Mouse (Mus musculus) megakaryocyte, embryonic 14.5 days (primary cell): Measurements from ENCODE around the gene Kctd20.

Experiments
- FLI1 ChIP-seq: IDR thresholded peaks from 2 replicates; pipeline ENCODE4 v1.6.1; 2012; ENCODE audit warnings: low read length, inconsistent platforms, mixed read lengths
- GATA1 ChIP-seq: IDR thresholded peaks from 3 replicates; pipeline ENCODE4 v1.6.1; 2012; ENCODE audit warnings: mixed read lengths, low read length, inconsistent platforms, borderline replicate concordance

- no peak for TF ChIP-seq FLI1
- TF ChIP-seq GATA1 = no peak
Observed at GRCm38 (mm10) chr17:29000465-29000864, 48.7 kb downstream of the Kctd20 start.
